Mouse (Mus musculus) thymus, postnatal 36 days (tissue): ENCODE measurements at regions not wholly inside any gene's neighbourhood (a gene's known extent, or its start where the extent isn't known, plus 50 kb on each side); places are given as distances from the start of the nearest gene placed in this dataset.
"Not testable (repeated sequence)": the region's sequence is repeated elsewhere in the genome, so short reads cannot be mapped to it uniquely, and the experiment has no call there.

Source experiments
- DNase-seq, 2 experiments: peaks; one replicate each; pipeline ENCODE4 v3.0.0; 2022; ENCODE audit warnings: mixed read lengths in 2 of 2

DNA sequence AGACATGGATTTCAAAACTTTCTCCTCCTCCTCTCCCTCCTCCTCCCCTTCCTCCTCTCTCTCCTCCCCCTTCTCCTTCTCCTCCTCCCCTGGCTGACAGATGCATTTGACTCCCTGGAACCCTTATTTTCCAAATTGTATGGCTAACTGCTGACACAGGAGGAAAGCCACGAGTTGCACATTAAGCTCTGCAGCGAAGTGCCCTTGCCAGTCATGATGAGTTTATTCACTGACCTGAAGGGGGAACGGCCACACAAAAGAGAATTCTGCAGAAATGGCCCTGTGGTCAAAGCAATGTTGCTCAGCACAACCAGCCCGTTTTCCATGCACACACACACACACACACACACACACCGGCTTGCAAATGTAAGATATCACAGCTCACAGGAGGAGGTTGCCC, 112.6 kb downstream of the Tomm20 start:
- peak in 1 of 2 experiments; percentile 25 for DNase-seq

DNA sequence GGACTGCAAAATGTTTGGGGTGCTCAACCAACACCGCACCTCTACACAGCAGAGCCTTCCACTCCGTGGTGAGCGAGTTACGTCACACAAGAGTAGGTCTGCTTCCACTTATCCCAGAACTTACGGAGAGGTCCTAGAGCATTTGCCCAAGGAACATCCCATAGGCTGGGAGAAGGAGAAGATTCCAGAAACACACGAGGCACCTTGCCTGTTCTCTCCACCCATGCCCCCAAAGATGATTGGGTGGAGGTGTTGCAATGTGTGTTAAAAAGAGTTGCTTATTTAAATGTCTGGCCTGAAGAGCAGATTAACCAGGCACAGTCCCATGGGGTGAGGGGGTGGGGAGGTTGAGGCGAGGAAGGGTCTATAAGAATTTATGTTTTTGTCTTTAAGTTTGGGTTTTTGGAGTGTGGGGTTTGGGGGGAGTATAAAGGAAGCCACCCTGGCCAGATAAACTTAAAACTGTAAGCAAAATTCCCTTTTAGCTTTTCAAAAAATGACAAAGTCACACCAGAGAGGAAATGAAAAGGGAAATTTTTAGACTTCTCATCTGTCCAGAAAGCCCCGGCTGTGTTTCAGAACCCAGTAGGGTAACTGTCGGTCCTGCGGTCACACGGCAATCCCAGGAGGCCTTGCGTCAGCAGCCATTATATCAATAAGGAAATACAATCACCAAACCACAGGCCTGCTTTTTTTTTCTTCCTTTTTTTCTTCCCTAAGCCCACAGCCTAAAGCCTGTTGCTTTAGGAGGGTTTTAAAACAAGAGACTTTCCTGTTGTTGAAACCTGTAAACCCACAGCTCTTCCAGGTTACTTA, 113.3 kb downstream of the Tomm20 start:
- DNase-seq: peak; percentile 64 to 69

DNA sequence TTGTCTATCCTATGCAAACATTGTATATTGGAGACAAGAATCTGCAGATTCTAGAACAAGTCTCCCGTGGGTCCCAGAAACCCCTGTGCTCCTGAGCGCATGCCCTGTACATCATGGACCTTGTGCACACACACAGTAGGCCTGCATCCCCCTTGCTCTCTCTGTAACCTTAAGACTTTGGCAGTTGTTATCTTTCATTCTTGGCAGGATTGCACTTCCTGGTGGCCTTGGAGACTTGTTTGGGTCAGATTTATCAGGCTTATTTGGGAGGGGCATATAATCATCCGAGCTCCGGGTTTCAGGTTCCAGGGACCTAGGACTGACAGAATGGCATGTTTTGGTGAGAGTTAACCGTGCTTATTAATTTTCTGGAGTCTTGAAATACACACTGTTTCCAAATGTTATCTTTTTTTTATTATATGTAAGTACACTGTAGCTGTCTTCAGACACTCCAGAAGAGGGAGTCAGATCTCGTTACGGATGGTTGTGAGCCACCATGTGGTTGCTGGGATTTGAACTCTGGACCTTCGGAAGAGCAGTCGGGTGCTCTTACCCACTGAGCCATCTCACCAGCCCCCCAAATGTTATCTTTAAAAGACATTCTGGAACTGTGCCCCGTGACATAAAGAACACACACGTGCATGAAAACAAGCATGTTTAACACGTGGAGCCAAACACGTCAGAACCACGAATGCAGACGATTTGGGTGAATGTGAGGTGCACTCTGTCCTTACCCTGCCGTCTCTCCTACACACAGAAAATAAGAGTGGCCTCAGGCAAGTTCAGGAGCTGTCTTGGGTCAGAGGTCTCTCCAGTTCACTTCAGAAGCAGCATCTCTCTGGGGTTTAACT, 114.1 kb downstream of the Tomm20 start:
- no peak for DNase-seq

DNA sequence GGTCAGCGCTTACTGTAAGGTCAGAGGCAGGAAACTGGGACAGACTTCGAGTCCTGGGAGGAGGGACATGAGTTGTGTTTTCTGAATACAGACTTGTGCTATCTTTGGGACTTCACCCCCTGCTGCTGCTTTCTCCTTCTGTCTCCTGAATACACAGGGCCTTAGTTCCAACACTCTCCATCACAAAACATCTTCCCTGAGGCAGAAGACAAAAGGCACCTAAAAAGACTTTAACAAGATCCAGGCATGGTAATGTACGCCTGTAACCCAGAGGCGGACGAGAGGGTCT, 115.5 kb downstream of the Tomm20 start:
- DNase-seq: no peak

DNA sequence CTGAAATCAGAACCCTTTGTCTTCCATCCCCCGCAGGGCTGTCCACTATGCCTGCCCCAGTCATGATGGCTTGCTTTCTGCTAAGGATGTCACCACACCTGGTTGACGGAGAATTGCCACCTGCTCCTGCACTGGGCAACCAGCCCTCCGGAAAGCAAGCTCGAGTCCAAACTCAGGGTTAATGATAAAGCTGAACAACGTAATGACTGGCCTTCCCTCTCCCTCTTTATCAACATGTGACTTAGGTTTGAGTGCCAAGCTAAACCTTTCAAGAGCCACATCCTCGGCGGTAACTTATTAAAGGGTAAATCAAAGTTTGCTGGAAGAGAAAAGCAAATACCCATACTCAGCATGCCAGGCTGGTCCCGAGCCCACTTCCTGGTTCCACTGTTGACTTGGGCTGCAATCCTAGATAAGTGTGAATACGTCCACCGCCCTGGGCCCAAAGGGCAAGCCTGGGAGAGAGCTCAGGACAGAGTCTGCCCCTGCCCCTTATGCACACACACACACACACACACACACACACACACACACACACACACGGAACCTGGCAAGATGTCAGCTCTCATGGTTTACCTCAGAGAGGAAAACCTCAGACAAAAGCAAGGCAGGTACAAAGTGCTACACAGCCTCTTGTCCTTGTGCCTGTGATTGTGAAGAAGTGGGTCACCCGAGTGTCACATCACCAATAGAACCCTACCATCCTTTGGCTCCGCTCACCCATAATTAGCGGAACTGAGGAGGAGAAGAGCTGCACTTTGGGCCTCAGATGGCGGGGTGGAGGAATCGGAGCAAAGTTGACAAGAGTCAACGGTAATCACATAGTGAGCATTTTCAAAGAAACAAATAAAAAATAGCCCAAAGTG, 116.0 kb downstream of the Tomm20 start:
- peak; percentile 16 to 26 for DNase-seq

DNA sequence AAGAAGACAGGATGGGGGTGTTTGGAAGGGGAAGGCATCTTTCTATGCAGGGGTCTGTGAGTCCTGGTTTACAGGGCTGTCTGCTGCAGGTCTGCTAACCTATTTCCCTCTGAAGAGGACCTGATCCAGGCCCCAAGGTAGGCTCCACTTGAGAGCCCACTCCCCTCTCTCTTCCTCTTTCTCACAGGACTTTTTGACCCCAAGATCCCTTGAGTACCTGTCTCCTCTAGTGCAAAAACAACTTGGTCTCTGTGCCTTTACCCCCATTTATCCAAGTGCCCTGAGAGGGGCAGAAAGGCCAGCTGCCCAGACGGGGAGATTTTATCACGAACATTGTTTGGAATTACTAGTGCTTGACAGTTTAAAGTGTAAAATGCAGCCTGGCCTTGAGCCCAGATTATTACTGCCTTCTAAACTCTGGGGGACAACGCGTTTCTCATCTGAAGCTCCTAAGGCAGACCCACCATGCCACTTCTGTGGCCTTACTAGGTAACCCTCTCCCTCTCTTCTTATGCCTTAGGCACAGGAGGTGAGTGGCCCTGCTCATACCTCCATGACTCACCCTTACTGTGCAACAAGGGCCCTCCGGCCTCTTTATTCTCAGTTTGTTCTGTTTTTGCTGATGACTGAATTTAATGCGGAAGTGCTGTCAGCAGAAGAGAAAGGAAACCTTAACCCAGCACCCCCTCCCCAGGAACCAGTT, 117.8 kb downstream of the Tomm20 start:
- DNase-seq: peak in 1 of 2 experiments; percentile 18

DNA sequence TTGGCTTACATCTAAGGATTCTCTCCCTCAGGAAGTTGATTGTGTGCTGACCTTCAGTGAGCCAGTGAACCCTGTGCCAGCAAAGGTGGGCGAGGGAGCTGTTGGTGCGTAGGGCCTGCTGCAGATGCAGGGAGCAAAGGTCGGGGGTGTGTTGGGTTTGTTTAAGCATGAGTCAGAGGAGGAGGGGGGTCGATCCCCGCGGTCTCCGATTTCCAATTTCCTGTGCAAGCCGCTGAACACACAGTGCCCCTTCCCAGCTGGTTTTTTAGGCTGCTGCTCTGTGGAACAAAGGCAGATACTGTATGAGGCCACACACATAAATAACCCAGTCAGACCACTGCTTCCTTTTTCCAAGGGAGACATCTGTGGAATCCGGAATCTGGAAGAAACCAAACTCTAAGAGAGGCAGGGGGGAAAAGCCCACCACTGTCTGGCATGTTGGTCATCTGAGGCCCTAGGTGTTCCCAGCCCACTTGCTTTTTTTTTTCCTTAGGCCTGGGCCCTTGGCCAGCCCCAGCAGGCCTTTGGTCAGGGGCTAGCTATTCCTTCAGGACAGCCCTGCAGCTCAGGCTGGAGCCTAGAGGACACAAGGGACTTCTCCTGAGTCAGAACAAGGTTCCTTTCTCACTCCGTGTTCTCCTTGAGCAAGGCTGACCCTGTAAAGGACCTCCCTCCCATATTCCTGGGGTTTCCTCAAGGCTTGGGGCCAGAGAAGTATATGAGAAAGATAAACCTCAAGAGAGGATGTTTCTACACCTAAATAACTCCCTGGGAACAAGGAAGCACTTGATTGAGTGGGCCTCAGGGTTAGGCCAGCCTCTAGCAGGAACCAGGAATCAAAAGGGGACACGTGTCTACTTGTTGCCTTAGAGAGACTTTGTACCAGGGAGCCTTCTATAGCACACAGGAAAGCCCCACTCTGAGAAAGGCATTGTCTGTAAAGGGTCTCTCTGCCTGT, 119.0 kb downstream of the Tomm20 start:
- DNase-seq: peak; percentile 57 to 72

DNA sequence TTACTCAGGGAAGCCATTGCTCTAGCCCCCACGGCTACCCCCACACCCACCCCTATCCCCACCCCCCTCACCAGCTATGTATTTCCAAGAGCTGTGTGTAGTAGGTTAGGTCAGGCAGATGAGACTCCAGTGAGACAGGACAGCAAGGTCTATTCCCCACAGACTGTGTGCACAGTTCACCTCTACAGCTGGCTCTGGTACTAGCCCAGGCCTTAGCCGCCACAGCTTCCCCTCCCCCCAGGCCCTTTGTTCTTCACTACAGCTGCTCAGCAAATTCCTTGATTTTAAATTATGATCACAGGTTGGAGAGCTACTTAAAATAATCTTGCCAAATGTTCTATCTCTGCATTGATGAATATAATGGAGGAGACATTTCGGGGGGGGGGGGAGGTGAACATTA, 119.8 kb downstream of the Tomm20 start:
- DNase-seq: peak; percentile 66 to 69

DNA sequence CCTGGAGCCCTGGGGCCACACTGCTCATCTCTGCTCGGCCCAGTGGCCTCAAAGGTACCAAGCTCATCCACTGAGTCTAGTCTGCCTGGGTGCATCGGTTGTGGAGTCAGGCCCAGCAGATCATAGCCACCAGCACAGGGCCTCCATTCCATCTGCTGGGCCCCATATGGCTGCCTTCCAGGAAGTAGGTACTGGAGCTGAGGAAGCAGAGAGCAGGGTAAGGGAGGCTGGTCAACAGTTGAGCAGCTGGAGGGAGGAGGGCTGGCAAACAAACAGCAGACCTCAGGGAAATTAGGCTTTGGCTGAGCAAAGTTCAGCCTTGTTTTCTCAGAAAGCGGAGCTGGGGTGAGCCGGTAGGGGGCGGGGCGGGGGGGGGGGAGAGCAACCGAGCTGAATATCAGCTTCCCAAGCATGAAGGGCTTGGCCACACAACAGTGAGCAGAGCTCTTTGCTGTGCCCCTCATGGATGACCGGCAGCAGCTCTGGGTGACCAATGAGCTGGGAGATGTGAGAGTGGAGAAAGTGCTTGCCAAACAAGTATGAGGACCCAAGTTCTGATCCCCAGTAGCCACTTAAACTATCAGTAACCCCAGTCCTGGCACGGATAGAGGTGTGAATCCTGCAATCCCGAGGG, 121.0 kb downstream of the Tomm20 start:
- DNase-seq: peak in 1 of 2 experiments; percentile 21

DNA sequence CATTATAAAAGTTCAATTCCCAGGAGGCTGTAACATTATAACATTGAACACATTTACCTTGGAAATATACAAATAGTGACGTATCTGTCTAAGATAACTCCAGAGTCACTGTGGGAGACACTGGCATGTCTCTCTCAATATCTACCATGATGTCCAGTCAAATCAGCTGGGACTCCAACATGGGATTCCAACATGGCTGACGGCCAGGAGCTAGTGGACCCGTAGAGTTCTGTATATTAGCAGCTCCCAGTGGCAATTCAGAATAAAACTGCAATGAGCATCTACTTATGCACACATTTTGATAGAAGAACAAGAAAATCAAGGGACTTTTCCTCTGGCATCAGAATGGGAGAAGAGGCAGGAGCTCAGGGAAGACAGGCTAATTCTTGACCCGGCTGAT, 123.4 kb downstream of the Tomm20 start:
- DNase-seq: no peak

DNA sequence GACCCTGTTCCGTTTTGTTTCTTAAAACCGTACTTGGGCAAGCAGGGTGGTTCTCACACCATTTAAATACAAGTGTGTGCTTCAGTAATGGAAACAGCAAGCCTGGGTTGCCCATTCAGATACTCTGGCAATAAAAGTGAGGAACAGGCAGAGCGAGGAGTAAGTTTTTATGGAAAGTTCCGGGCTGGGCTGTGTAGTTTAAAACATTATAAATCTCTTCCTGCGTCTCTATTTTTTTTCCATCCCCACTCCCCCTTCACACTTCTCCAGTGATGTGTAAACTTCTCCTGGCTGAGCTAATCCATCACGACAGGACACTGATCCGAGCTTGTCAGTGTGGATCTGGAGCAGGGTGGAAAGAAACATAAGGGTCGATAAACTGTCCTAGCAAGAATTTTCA, 124.4 kb downstream of the Tomm20 start:
- DNase-seq: no peak

DNA sequence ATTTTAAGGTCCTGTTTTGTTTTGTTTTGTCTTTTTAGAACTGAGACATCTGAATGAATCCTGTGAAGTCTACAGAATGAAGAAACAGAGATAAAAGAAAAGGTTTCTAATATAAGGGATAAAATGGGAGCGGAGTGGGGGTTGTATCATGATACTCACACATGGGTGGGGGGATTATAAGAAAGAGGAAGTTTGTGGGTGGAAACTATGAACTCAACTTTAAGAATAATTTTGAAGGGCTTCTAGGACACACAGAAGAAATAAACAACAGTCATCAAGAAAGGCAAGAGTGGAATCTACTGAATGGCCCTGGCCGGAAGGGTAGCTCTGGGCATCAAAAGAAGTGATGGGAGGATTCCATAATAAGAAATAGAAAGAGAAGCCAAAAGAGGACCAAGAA, 125.1 kb downstream of the Tomm20 start:
- DNase-seq: no peak

DNA sequence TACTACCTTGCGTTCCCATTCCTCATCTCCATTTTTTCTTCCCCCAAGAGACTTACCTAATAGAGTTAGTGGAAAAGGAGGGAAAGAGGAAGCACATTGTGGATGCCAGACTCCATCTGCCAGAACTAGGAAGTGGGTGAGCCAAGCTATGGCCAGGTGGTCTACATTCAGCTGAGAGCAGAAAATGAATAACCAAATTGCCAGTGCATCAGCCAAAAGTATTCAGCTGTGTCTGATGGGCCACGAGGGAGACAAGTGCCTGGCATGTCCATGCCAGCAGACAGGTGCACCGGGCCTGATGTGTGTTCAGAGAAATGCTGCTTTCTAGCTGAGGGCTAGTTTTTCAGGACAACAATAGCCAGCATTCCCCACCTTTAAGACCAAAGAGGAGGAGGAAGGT, 126.4 kb downstream of the Tomm20 start:
- DNase-seq: no peak

DNA sequence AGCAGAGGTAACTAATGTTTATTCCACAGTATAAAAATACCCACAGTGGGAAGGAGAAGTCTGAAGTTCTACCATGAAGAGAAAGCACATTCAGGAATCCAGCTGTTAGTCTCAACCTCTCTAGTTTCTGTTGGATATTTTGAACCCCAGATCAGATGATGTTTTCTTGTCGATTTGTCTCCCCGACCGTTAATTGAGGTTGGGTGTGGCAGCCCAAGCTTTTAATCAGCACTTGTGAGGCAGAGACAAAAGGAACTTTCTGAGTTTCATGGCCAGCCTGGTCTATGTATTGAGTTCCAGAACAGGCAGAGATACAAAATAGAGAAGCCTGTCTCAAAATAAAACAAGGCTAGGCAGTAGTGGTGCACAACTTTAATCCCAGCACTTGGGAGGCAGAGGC, 129.5 kb downstream of the Tomm20 start:
- no peak for DNase-seq

DNA sequence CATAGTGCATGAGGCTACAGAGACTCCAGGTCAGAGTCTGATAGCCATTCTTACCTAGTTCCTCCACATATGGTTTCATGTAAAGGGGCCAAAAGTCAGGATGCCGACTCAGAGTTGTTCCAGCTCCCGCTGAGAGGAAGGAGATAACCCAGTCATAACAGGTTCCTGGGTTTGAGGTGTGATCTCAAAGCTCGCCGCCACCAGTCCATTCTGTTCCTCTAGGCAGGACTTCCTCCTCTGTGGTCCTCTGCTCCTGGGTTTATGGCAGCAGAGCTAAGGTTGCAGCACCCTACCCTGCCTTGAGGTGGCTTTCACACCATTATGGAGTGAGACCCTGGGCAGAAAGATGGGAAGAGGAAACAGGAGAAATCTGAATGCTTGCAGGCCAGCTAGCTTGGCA, 131.2 kb downstream of the Tomm20 start:
- DNase-seq: no peak

DNA sequence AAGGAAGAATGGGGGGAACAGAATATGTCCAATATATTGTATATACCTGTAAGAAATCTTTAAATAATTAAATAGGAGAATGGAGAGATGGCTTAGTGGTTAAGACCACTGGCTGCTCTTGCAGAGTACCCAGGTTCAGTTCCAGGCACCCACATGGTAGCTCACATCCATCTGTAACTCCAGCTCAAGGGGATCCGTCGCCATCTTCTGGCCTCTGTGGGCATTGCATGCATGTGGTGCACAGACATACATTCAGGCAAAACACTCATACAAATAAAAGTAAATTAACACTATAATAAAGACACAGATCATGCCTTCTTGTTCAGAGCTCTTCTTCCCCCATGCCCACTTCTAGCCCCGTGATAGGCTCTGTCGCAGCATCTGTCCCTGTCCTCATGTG, 132.0 kb downstream of the Tomm20 start:
- peak in 1 of 2 experiments; percentile 26 for DNase-seq

DNA sequence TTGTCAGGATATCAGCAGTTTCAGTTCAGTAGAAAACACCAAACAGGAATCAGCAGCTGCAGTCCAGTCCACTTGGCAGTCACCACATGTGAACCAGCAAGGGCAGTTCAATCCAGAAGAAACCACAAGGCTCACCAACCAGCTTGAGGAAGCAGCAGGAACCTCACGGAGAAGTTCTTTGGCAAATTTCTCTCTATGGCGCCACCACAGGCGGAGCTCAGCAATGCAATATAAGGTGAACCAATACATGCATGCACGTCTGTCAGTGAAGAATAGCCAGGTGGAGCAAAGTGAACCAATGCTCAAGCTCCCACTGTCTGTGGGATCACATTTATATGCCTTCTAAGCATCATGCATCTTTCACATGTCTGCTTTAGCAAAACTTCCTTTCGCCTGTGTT, 132.9 kb downstream of the Tomm20 start:
- DNase-seq: peak in 1 of 2 experiments; percentile 27

DNA sequence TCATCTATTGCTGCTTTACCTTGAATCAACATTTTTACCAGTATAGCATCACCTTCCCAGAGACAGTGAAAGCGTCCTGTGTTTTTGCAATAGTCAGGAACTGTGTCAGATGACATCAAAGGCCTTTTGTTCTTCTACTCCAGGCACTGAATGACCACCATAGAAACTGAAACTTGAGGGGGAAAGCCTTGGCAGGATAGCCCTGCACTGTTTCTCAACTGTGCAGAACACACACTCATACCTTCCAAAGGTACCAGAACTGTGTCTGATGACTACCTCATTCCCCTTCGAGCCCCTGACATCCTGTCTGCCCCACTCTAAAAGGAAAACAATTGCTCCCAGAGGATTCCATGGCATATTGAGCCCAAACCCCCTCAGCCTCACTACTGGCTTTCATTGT, 134.3 kb downstream of the Tomm20 start:
- not testable (repeated sequence) for DNase-seq

DNA sequence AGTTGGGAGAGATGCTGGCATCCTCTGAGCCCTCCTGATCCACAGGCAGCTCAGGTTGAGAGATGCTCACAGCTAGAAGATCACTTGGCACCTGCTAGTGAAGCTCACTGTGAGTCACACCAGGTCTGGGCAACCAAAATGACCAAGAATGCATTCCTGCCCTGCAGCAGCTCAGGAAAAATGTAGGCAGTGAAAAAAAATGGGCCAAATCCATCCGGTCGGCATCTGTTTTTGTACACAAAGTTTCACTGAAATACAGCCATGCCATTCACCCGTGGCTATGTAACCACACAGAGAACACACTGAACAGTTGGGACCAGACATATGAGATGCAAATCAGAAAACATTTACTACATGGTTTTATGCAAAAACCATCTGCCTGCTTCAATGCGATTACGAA, 135.1 kb downstream of the Tomm20 start:
- no peak for DNase-seq

DNA sequence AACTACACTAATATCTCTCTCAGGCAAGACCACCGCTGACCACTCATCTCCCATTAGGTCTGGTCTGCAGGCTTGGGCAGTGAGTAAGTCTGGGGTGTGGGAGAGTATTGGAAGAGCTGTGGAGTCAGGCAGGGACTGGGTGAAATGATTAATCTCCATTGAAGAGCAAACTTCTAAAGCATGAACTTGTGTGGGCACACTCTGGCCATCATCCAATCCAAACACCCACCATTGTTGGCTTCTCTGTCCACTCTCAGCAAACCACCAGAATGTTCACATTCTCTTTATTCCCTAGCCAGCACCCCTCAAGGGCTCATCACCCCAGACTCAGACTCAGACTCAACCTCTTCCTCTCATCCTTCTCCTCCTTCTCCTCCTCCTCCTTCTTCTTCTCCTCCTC, 136.3 kb downstream of the Tomm20 start:
- DNase-seq: no peak

DNA sequence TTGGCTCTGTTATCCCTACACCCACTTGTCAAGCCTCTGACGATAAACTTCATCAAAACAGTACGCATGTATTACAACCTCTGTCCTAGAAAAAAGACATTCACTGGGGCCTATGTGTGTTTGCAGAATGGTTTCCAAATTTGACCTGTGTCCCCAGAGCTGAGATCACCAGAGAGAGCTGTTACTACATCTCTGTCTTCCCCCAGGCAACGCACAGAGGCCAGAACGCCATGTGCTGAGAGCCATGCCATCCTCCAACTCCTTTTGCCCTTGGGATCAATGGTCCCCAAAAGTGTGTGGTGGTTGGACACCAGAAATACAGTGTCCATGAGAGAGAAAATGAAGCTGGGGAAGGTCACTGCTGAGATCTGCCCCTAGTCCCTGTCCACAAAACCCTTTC, 137.1 kb downstream of the Tomm20 start:
- no peak for DNase-seq
